Mouse (Mus musculus) heart, embryonic 15.5 days (tissue): Measurements from ENCODE around the gene Cep57l1. TPM values are rescaled to one million over a fixed set of nuclear protein-coding genes. Genes with fewer than 3 reads are reported as not detected.
A peak's percentile ranks its signal among the peaks of the same experiment; 100 is the strongest.

Experiments used
- ATAC-seq: fragments of 200-750 bp; cut with Nextera tagmentation; replicated peaks from 2 replicates; pipeline ENCODE4 v1.8.0; 2017; ENCODE audit warnings: low read depth, moderate TSS enrichment; ENCODE audit not compliant: insufficient number of reproducible peaks, insufficient read depth, low FRiP score
- H3K27ac ChIP-seq: fragments of 300-500 bp; sonication (generic); 2 replicates; pipeline ENCODE4 v1.5.1; 2015; ENCODE audit warnings: mild to moderate bottlenecking, inconsistent platforms
- H3K27me3 ChIP-seq: fragments of 300-500 bp; sonication (generic); 2 replicates; pipeline ENCODE4 v1.6.1; 2015; ENCODE audit warnings: inconsistent platforms
- H3K36me3 ChIP-seq: fragments of 300-500 bp; sonication (generic); 2 replicates; pipeline ENCODE4 v1.6.1; 2015; ENCODE audit warnings: mild to moderate bottlenecking, inconsistent platforms
- H3K4me1 ChIP-seq: fragments of 300-500 bp; sonication (generic); replicated peaks from 2 replicates; pipeline ENCODE4 v1.6.1; 2015; ENCODE audit warnings: inconsistent platforms
- H3K4me2 ChIP-seq: fragments of 300-500 bp; sonication (generic); 2 replicates; pipeline ENCODE4 v1.6.1; 2015; ENCODE audit warnings: inconsistent platforms, mild to moderate bottlenecking, moderate library complexity
- H3K4me3 ChIP-seq: fragments of 300-500 bp; sonication (generic); 2 replicates; pipeline ENCODE4 v1.5.1; 2015; ENCODE audit warnings: mild to moderate bottlenecking, inconsistent platforms
- H3K9ac ChIP-seq: fragments of 300-500 bp; sonication (generic); 2 replicates; pipeline ENCODE4 v1.6.1; 2015; ENCODE audit warnings: mild to moderate bottlenecking, inconsistent platforms
- H3K9me3 ChIP-seq: fragments of 300-500 bp; sonication (generic); replicated peaks from 2 replicates; pipeline ENCODE4 v1.6.1; 2016; ENCODE audit warnings: inconsistent platforms
- whole genome bisulfite sequencing: fragments of 180-500 bp; shearing (Covaris S2); methylation state at CpG from one replicate; pipeline ENCODE4 v1.1.7; 2015; ENCODE audit warnings: mixed read lengths; 5-methylcytosine and 5-hydroxymethylcytosine counted together
- polyA plus RNA-seq: library from polyadenylated mRNA; unstranded; fragments of >200 nt; fragmentation: Nextera tagmentation; extraction: Ambion mirVana; gene quantifications from 2 replicates; pipeline ENCODE4 v1.2.1, GENCODE M21; 2015

The Cep57l1 gene
- polyA plus RNA-seq, 1 experiment from 2014 or later: 20.0 TPM

DNA sequence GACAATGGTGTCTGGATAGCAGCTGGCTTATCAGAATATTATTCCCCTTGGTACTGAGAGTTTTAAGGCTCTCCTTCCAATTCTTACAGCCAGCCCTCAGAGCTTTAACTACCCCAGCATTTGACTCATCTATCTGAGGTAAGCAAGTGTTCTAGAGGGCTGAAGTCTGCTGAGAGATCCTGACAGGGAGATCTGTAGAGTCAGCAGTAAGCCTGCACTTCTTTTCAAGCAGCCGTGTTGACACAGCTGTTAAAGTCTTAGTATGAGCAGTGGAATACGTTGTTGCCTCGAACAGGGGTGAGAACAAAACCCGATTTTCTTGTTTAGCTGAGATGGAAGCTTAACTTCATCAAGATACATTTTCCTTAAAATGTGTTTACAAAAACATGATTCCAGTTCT, 43.4 kb downstream of the Cep57l1 start:
- Histone ChIP-seq H3K36me3 (no peaks in the 10 kb centered on the region), H3K27me3 (no peaks in the 10 kb centered on the region), H3K27ac (no peak overlapping the region), H3K9me3 (no peaks in the 10 kb centered on the region), H3K4me3 (no peak overlapping the region), H3K4me1 (peaks cover 2% of the 10 kb centered on the region; the same call in 1 of the 2 replicates), H3K9ac (no peak overlapping the region), H3K4me2 (no peak overlapping the region)
- no peak for ATAC-seq
- WGBS: 55% methylated on average over 4 of the region's 4 CpGs

- Histone ChIP-seq H3K27me3 (no peaks in the 10 kb centered on the region), H3K9me3 (no peaks in the 10 kb centered on the region), H3K4me3 (no peak overlapping the region), H3K36me3 (no peaks in the 10 kb centered on the region), H3K27ac (no peak overlapping the region), H3K4me1 (peaks cover 2% of the 10 kb centered on the region; the same call in 1 of the 2 replicates), H3K4me2 (no peak overlapping the region), H3K9ac (no peak overlapping the region)
- ATAC-seq: no peak
- whole genome bisulfite sequencing: 93% methylated on average over 4 of the region's 4 CpGs
Measured at GRCm38 (mm10) chr10:41765586-41765985, 44.1 kb downstream of the Cep57l1 start.

- no peaks in the 10 kb centered on the region for H3K27me3 ChIP-seq
- no peak for ATAC-seq
- H3K36me3 ChIP-seq: no peaks in the 10 kb centered on the region
- no peak overlapping the region for H3K27ac ChIP-seq
- no peak overlapping the region for H3K4me2 ChIP-seq
- peaks cover 2% of the 10 kb centered on the region; the same call in 1 of the 2 replicates for H3K4me1 ChIP-seq
- H3K9ac ChIP-seq: no peak overlapping the region
- H3K9me3 ChIP-seq: no peaks in the 10 kb centered on the region
- WGBS: 76% methylated on average over 3 of the region's 3 CpGs
- H3K4me3 ChIP-seq: no peak overlapping the region
Measured at GRCm38 (mm10) chr10:41763741-41764385, 45.8 kb downstream of the Cep57l1 start.

DNA sequence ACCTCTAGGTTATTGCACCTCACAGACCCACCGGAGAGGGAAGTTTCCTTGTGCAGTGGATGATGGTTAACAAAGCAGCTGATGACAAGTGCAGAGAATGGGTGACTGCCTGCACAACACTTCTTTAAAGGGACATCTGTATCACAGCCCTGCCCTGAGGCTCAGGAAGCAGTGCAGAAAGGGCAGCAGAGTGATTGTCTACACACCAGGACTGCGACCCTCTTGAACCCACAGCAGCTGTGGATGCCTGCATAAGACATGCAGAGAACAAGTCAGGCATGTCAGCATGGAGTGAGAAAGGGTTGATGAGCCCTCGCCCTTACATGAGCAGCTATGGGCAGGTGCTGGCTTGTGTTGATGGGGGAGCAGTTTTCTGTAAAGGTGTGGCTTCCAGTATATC, 48.8 kb downstream of the Cep57l1 start:
- no peak overlapping the region for H3K4me2 ChIP-seq
- no peak overlapping the region for H3K9ac ChIP-seq
- no peak overlapping the region for H3K4me3 ChIP-seq
- no peaks in the 10 kb centered on the region for H3K9me3 ChIP-seq
- peaks cover 3% of the 10 kb centered on the region; the same call in 1 of the 2 replicates for H3K4me1 ChIP-seq
- ATAC-seq: no peak
- H3K27ac ChIP-seq: no peak overlapping the region
- 56% methylated on average over 3 of the region's 3 CpGs for WGBS
- H3K36me3 ChIP-seq: no peaks in the 10 kb centered on the region
- no peaks in the 10 kb centered on the region for H3K27me3 ChIP-seq

DNA sequence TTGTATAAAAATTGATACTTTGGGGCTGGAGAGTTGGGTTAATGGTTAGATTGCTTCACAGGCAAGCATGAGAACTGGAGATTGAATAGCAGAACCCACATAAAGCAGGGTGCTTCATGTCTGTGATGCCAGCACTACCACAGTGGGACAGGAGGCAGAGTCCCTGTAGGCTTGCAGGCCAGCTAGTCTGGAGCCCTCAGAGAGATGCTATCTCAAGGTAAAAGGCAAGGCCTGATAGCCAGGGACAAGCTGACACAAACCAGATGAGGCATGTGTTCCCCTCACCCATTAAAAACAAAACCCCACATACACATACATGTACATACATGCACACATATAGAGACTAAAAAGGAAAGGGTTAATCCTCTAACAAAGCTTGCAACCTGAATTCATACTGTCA, 51.6 kb downstream of the Cep57l1 start:
- Histone ChIP-seq H3K27ac (no peak overlapping the region), H3K9me3 (no peaks in the 10 kb centered on the region), H3K27me3 (no peaks in the 10 kb centered on the region), H3K4me3 (no peak overlapping the region), H3K36me3 (no peaks in the 10 kb centered on the region), H3K4me1 (peaks cover 3% of the 10 kb centered on the region; the same call in 1 of the 2 replicates), H3K4me2 (no peak overlapping the region), H3K9ac (no peak overlapping the region)
- no peak for ATAC-seq

- no peak for ATAC-seq
- H3K9ac ChIP-seq: no peak overlapping the region
- no peak overlapping the region for H3K27ac ChIP-seq
- no peak overlapping the region for H3K4me3 ChIP-seq
- H3K4me2 ChIP-seq: no peak overlapping the region
- H3K36me3 ChIP-seq: no peaks in the 10 kb centered on the region
- no peaks in the 10 kb centered on the region for H3K27me3 ChIP-seq
- no peaks in the 10 kb centered on the region for H3K9me3 ChIP-seq
- peaks cover 3% of the 10 kb centered on the region; the same call in 1 of the 2 replicates for H3K4me1 ChIP-seq
- WGBS: 93% methylated on average over 5 of the region's 5 CpGs
Measured at GRCm38 (mm10) chr10:41757226-41757625, 52.4 kb downstream of the Cep57l1 start.

- Histone ChIP-seq H3K27ac (no peak overlapping the region), H3K36me3 (no peaks in the 10 kb centered on the region), H3K4me2 (peak overlapping the region; percentile 41), H3K4me3 (no peak overlapping the region), H3K9me3 (no peaks in the 10 kb centered on the region), H3K9ac (no peak overlapping the region), H3K4me1 (peaks cover 4% of the 10 kb centered on the region), H3K27me3 (no peaks in the 10 kb centered on the region)
- no peak for ATAC-seq
- WGBS: 63% methylated on average over 14 of the region's 14 CpGs
Measured at GRCm38 (mm10) chr10:41751867-41752480, 57.7 kb downstream of the Cep57l1 start.

- H3K9me3 ChIP-seq: no peaks in the 10 kb centered on the region
- WGBS: 84% methylated on average over 3 of the region's 3 CpGs
Measured at GRCm38 (mm10) chr10:41749306-41749705, 60.4 kb downstream of the Cep57l1 start.

DNA sequence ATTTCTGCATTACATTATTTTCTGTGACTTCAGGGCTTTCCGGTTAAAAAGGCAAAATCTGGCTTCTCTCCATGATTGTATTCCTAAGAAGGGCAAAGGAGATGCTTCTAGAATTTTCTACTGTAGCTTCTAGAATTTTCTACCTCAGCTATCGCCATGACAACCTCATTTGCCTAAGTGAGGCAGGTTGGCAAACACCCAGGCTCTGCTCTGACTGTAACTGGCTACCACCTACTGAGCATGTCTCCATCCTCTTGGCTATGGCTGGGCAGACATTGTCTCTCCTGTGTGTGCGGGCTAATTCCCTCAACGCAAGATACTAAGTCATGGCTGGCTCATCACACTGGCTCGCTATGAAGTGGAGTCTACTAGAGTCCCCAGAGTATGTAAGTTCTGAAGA, 63.1 kb downstream of the Cep57l1 start:
- H3K9me3 ChIP-seq: no peaks in the 10 kb centered on the region
- no peak overlapping the region for H3K27ac ChIP-seq
- no peaks in the 10 kb centered on the region for H3K27me3 ChIP-seq
- H3K4me3 ChIP-seq: no peak overlapping the region
- no peak overlapping the region for H3K4me2 ChIP-seq
- ATAC-seq: no peak
- WGBS: 89% methylated on average over 5 of the region's 5 CpGs
- peaks cover 7% of the 10 kb centered on the region; the same call in 1 of the 2 replicates for H3K4me1 ChIP-seq
- no peak overlapping the region for H3K9ac ChIP-seq
- no peaks in the 10 kb centered on the region for H3K36me3 ChIP-seq

More at GRCm38 (mm10) chr10:41749306-41749705, 60.4 kb downstream of the Cep57l1 start:
- ATAC-seq: no peak
- Histone ChIP-seq H3K27ac (no peak overlapping the region), H3K9ac (no peak overlapping the region), H3K4me2 (no peak overlapping the region), H3K4me1 (peaks cover 11% of the 10 kb centered on the region), H3K36me3 (no peaks in the 10 kb centered on the region), H3K27me3 (no peaks in the 10 kb centered on the region), H3K4me3 (no peak overlapping the region)

GRCm38 (mm10) chr10:41744006-41744405, 65.7 kb downstream of the Cep57l1 start:
- ATAC-seq: no peak
- Histone ChIP-seq H3K36me3 (no peaks in the 10 kb centered on the region), H3K9me3 (no peaks in the 10 kb centered on the region), H3K4me1 (peaks cover 7% of the 10 kb centered on the region; the same call in 1 of the 2 replicates), H3K27ac (no peak overlapping the region), H3K27me3 (no peaks in the 10 kb centered on the region), H3K9ac (no peak overlapping the region), H3K4me2 (no peak overlapping the region), H3K4me3 (no peak overlapping the region)
- WGBS: 73% methylated on average over 4 of the region's 4 CpGs

DNA sequence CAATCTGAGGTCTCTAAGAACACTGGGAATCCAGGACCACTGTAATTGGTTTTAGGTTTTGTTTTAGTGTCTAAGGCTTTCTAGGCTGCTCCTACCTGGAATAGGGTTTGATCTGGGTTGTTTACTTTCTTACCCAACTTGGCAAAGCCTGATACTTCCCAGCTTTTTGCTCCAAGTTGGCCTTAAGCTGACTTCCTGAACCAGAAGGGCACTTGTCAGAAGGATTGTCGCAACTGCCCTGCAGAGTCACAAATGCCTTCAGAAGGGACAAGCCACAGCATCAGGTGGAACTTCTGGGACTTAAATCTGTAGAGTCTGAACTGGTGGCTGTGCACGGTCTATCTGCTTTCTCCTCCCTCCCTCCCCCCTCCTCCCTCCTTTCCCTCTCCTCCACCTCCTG, 69.5 kb downstream of the Cep57l1 start:
- no peak overlapping the region for H3K4me3 ChIP-seq
- H3K4me2 ChIP-seq: no peak overlapping the region
- H3K27ac ChIP-seq: no peak overlapping the region
- H3K36me3 ChIP-seq: peaks cover 19% of the 10 kb centered on the region
- no peaks in the 10 kb centered on the region for H3K9me3 ChIP-seq
- ATAC-seq: no peak
- H3K27me3 ChIP-seq: no peaks in the 10 kb centered on the region
- H3K9ac ChIP-seq: no peak overlapping the region
- H3K4me1 ChIP-seq: 0 out of 2 replicates have a peak, but pooled peaks cover 2% of the 10 kb centered on the region
- WGBS: 73% methylated on average over 2 of the region's 2 CpGs

GRCm38 (mm10) chr10:41737245-41737644, 72.4 kb downstream of the Cep57l1 start:
- no peak overlapping the region for H3K4me2 ChIP-seq
- H3K36me3 ChIP-seq: peaks cover 19% of the 10 kb centered on the region
- ATAC-seq: no peak
- H3K9me3 ChIP-seq: no peaks in the 10 kb centered on the region
- no peak overlapping the region for H3K9ac ChIP-seq
- WGBS: 66% methylated on average over 16 of the region's 16 CpGs
- no peak overlapping the region for H3K27ac ChIP-seq
- H3K27me3 ChIP-seq: no peaks in the 10 kb centered on the region
- H3K4me1 ChIP-seq: 0 out of 2 replicates have a peak, but pooled peaks cover 2% of the 10 kb centered on the region
- no peak overlapping the region for H3K4me3 ChIP-seq
